Mouse (Mus musculus) limb, embryonic 12.5 days (tissue): Measurements from ENCODE around the gene Ak1. TPM values are rescaled to one million over a fixed set of nuclear protein-coding genes. Genes with fewer than 3 reads are reported as not detected.
A peak's percentile ranks its signal among the peaks of the same experiment; 100 is the strongest.

Experiments used
- ATAC-seq: fragments of 200-750 bp; cut with Nextera tagmentation; 2 replicates; pipeline ENCODE4 v1.8.0; 2017; ENCODE audit warnings: low read depth, moderate TSS enrichment; ENCODE audit not compliant: insufficient number of reproducible peaks, insufficient read depth, low FRiP score, low TSS enrichment
- H3K27ac ChIP-seq: fragments of 300-500 bp; sonication (generic); 2 replicates; pipeline ENCODE4 v1.5.1; 2016; ENCODE audit warnings: mild to moderate bottlenecking, moderate library complexity
- H3K27me3 ChIP-seq: fragments of 300-500 bp; sonication (generic); 2 replicates; pipeline ENCODE4 v1.6.1; 2016; ENCODE audit warnings: mild to moderate bottlenecking, moderate library complexity
- H3K36me3 ChIP-seq: fragments of 300-500 bp; sonication (generic); 2 replicates; pipeline ENCODE4 v1.6.1; 2016; ENCODE audit warnings: mild to moderate bottlenecking, moderate library complexity
- H3K4me1 ChIP-seq: fragments of 300-500 bp; sonication (generic); replicated peaks from 2 replicates; pipeline ENCODE4 v1.6.1; 2016
- H3K4me2 ChIP-seq: fragments of 300-500 bp; sonication (generic); 2 replicates; pipeline ENCODE4 v1.6.1; 2016; ENCODE audit warnings: mild to moderate bottlenecking, moderate library complexity
- H3K4me3 ChIP-seq: fragments of 300-500 bp; sonication (generic); replicated peaks from 2 replicates; pipeline ENCODE4 v1.5.1; 2016; ENCODE audit warnings: mild to moderate bottlenecking
- H3K9ac ChIP-seq: fragments of 300-500 bp; sonication (generic); replicated peaks from 2 replicates; pipeline ENCODE4 v1.6.1; 2016; ENCODE audit warnings: mild to moderate bottlenecking, moderate library complexity
- H3K9me3 ChIP-seq: fragments of 300-500 bp; sonication (generic); 2 replicates; pipeline ENCODE4 v1.6.1; 2016; ENCODE audit warnings: mild to moderate bottlenecking, moderate library complexity
- WGBS: fragments of 180-500 bp; shearing (Covaris S2); methylation state at CpG from one replicate; pipeline ENCODE4 v1.1.7; 2016; 5-methylcytosine and 5-hydroxymethylcytosine counted together
- polyA plus RNA-seq: library from polyadenylated mRNA; unstranded; fragments of >200 nt; fragmentation: Nextera tagmentation; extraction: Ambion mirVana; gene quantifications from 2 replicates; pipeline ENCODE4 v1.2.1, GENCODE M21; 2016

Gene Ak1
- polyA plus RNA-seq, 1 experiment from 2014 or later, result 34.3 TPM

DNA sequence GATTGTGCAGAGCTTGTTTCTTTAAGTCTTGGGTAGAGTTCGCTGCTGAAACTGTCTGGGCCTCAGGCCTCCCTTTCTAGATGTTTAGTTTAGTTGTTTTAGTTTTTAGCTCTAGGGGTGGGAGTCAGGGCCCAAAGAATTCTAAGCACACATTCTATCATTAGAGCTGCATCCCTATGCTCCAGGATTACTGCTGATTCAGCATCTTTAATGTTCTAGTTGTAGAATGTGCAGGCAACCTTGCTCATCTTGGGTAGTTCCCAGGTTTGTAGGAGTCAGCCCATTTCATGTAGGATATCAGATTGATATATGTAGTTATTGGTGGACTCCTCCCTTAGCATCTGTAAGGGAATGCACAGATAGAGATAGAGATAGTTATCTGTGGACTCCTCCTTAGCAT, 4.4 kb upstream of the Ak1 start:
- WGBS, result 91% methylated on average over 1 of the region's 1 CpGs
- no peaks in the 10 kb centered on the region; the same call in 1 of the 2 replicates for H3K9me3 ChIP-seq
- ATAC-seq, result no peak
- no peaks in the 10 kb centered on the region for H3K27me3 ChIP-seq
- peaks cover 63% of the 10 kb centered on the region for H3K36me3 ChIP-seq
- H3K4me2 ChIP-seq, result no peak overlapping the region
- no peak overlapping the region for H3K4me3 ChIP-seq
- H3K27ac ChIP-seq, result no peak overlapping the region
- H3K4me1 ChIP-seq, result peaks cover 42% of the 10 kb centered on the region
- H3K9ac ChIP-seq, result no peak overlapping the region

- no peak overlapping the region for H3K4me2 ChIP-seq
- peaks cover 44% of the 10 kb centered on the region for H3K4me1 ChIP-seq
- WGBS, result 94% methylated on average over 4 of the region's 4 CpGs
- no peaks in the 10 kb centered on the region; the same call in 1 of the 2 replicates for H3K9me3 ChIP-seq
- H3K27ac ChIP-seq, result no peak overlapping the region
- ATAC-seq, result no peak
- no peak overlapping the region for H3K9ac ChIP-seq
- no peaks in the 10 kb centered on the region for H3K27me3 ChIP-seq
- H3K4me3 ChIP-seq, result no peak overlapping the region
- peaks cover 58% of the 10 kb centered on the region for H3K36me3 ChIP-seq
Measured at GRCm38 (mm10) chr2:32617601-32618000, 4.0 kb upstream of the Ak1 start.

DNA sequence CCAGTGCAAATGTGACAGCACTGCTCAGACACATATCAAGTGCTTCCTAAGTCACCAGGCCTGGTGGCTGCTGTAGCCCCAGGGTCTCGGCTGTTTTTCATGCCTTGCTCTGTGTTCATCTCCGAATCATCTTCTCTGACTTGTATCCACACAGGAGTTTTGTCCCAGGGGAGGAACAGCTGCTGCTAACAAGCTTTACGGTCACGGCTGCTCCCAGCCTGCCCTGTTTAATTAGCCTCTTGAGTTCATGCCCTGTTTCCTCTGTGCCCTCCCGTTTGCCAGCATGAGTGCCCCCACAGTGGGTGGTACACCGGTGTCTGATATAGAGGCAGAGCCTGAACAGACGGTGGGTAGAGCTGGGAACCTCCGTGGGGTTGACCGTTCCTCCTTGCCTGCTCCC, 3.5 kb upstream of the Ak1 start:
- no peak overlapping the region for H3K9ac ChIP-seq
- no peak for ATAC-seq
- no peaks in the 10 kb centered on the region for H3K27me3 ChIP-seq
- WGBS, result 75% methylated on average over 9 of the region's 9 CpGs
- no peaks in the 10 kb centered on the region; the same call in 1 of the 2 replicates for H3K9me3 ChIP-seq
- peaks cover 54% of the 10 kb centered on the region for H3K36me3 ChIP-seq
- H3K27ac ChIP-seq, result no peak overlapping the region
- H3K4me3 ChIP-seq, result no peak overlapping the region
- H3K4me2 ChIP-seq, result no peak overlapping the region
- H3K4me1 ChIP-seq, result peaks cover 44% of the 10 kb centered on the region

DNA sequence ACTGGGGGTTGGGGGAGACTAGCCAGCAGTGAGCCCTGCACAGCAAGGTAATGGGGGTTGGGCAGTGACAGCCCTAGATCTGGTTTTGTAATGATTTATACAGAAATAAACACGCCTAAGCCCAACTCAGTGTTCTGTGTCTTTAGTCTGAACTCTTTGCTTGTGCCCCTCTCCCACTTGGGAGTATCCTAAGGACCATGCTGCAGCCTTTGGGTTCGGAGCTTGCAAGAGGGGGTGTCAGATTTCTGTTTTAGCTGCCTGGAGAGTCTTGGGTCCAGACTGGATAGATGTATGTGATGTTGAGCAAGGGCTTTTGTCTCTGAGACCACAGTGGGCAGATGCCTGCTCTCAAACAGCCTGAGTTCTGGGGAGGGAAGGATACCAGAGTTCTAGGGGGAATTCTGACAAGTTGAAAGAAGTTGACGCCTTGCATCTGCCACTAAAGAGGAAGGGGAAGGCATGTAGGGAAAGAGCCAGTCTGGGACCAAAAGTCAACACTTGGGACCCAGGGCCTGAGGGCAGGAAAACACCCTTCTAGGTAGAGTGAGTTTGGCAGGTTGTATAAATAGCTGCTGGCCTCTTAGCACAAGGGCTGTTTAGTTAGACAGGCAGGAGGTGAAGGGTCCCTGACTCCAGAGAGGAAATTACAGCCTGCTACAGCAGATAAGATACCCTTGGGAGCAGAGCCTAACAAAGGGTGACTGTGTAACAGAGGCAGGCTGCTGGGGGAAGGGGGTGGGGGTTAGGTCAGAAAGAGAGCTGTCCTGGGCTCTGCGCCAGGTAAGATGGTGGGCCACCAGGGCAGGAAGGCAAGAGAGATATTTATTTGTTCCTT, 659 bp upstream of the Ak1 start:
- Histone ChIP-seq H3K4me1 (peaks cover 65% of the 10 kb centered on the region), H3K36me3 (peaks cover 31% of the 10 kb centered on the region), H3K27ac (peak overlapping the region; percentile 95), H3K4me2 (peak overlapping the region; percentile 38), H3K9me3 (no peaks in the 10 kb centered on the region; the same call in 1 of the 2 replicates), H3K4me3 (no peak overlapping the region), H3K9ac (no peak overlapping the region; the same call in 1 of the 2 replicates), H3K27me3 (no peaks in the 10 kb centered on the region)
- ATAC-seq, result peak; percentile 64
- 19% methylated on average over 4 of the region's 4 CpGs for WGBS

GRCm38 (mm10) chr2:32624111-32624748, 2.7 kb downstream of the Ak1 start:
- ATAC-seq, result no peak
- 73% methylated on average over 5 of the region's 5 CpGs for WGBS
- Histone ChIP-seq H3K4me1 (peaks cover 85% of the 10 kb centered on the region), H3K4me3 (no peak overlapping the region), H3K27ac (peak overlapping the region; percentile 88), H3K9me3 (no peaks in the 10 kb centered on the region; the same call in 1 of the 2 replicates), H3K9ac (no peak overlapping the region), H3K36me3 (peaks cover 1% of the 10 kb centered on the region), H3K4me2 (no peak overlapping the region), H3K27me3 (no peaks in the 10 kb centered on the region)

DNA sequence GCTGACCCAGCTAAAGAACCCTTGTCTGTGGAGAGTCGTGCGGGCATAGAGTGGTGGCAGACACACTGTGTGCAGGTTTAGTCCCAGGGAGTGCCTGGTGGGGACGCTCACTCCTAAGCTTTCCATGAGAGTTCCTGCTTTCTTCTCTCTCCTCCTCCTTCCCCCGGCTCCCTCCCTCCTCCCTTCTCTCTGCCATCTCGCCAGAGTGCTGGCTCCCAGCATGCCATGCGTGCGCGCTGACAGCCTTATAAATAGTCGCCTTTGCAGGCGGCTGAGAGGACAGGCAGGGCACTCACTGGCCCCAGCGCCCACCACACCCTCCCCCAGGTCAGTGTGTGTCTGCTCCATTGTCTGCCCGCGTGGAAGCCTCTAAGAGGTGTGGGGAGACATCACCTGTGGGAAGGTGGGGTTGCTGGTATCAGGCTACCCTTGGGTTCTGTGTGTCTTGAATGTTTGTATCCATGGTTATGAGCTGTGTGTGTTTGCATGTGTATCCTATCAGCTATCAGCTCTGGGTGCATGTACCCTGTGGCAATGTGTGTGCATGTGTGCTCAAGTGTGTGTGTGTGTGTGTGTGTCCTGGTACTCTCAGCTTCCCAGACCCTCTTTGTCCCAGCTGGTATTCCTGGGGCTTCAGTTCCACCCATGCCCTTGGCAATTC, 3.8 kb downstream of the Ak1 start:
- peak overlapping the region; percentile 88 for H3K27ac ChIP-seq
- H3K9ac ChIP-seq, result peak overlapping the region; percentile 47
- peak overlapping the region; percentile 30 for H3K4me3 ChIP-seq
- no peak for ATAC-seq
- no peaks in the 10 kb centered on the region for H3K27me3 ChIP-seq
- peak overlapping the region; percentile 56 for H3K4me2 ChIP-seq
- H3K36me3 ChIP-seq, result no peaks in the 10 kb centered on the region
- 3% methylated on average over 13 of the region's 13 CpGs for WGBS
- H3K9me3 ChIP-seq, result no peaks in the 10 kb centered on the region; the same call in 1 of the 2 replicates
- peaks cover 78% of the 10 kb centered on the region for H3K4me1 ChIP-seq

DNA sequence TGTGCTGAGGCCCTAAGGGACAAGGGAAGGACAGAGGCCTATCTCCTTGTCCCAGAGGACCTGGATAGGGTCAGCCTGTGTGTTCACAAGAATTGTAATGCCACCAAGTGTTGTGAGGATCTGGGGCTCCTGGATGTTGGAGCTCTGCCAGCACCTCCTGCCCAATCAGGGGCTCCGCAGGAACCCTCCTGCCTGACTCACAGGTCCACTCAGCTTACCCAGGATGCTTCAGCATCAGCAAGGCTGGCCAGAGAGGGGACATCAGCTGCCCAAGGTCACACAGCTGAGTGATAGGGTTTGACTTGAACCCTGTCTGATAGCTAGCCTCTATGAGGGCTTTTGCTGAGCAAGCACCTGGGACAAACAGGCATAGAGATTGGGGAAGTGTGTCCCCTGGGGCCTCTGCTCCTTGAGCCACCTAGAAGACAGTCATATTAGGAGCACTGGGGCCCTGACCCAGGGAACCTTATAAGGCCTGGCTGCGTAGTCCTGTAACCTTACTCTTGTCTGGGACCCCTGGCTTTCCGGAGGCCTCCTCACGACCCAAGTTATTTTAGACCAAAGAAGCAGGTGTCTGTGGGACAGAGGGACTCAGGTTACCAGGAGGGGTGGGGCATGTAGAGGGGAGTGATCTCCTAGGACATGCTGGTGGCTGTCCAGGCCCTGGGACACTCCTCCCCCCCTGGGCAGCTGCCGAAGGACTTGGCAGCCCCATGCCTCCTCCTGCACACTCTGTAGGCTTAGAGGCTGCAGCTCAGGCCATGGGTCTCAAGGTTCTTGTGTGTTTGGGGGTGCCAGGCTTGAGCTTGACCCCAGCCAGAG, 4.5 kb downstream of the Ak1 start:
- WGBS, result 29% methylated on average over 5 of the region's 5 CpGs
- H3K4me2 ChIP-seq, result peak overlapping the region; percentile 56
- H3K4me3 ChIP-seq, result peak overlapping the region; percentile 30
- 0 out of 2 replicates have a peak, but pooled peaks have one; percentile 16 for ATAC-seq
- no peaks in the 10 kb centered on the region; the same call in 1 of the 2 replicates for H3K9me3 ChIP-seq
- no peaks in the 10 kb centered on the region for H3K27me3 ChIP-seq
- H3K36me3 ChIP-seq, result no peaks in the 10 kb centered on the region
- peaks cover 71% of the 10 kb centered on the region for H3K4me1 ChIP-seq
- H3K9ac ChIP-seq, result peak overlapping the region; percentile 47; the same call in 1 of the 2 replicates
- H3K27ac ChIP-seq, result peak overlapping the region; percentile 88

DNA sequence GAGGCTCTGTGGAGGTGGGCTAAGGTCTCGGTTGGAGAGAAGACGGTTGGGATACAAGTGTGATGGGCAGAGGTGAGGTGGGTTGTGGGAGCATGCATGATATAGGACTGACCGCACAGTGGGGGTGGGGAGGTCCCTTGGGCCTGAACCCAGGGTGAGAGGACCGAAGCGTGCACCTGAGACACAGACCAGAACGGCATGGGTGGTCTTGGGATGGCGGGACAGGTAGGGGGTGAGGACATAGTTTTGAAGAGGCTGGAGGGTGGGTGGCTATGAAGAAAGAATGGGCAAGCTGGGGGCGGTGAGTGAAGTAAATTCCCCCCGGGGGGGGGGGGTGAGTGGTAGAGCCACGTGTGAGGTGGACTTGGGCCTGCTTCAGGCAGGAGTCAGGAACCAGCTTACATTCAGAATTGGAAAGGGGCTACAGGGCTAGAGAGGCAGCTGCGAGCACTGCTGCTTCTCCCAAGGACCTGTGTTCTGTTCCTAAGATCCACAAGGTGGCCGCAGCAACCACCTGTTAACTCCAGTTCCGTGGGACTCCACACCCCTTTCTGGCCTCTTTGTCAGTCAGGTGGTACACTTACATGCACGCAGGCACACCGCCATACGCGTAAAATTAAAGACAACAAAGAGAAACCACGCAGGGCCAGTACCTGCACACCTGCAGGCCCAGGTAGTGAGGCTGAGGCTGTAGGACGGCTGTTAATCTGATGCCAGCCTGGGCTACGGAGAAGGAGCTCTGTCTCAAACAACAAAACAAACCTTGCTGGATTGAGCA, 5.9 kb downstream of the Ak1 start:
- no peak for ATAC-seq
- Histone ChIP-seq H3K27me3 (no peaks in the 10 kb centered on the region), H3K4me2 (peak overlapping the region; percentile 56; the same call in 1 of the 2 replicates), H3K4me3 (no peak overlapping the region), H3K4me1 (peaks cover 58% of the 10 kb centered on the region), H3K36me3 (no peaks in the 10 kb centered on the region), H3K27ac (0 out of 2 replicates have a peak overlapping the region, but pooled peaks have one; percentile 7), H3K9ac (peak overlapping the region; percentile 18; the same call in 1 of the 2 replicates), H3K9me3 (no peaks in the 10 kb centered on the region)
- 58% methylated on average over 20 of the region's 20 CpGs for WGBS

DNA sequence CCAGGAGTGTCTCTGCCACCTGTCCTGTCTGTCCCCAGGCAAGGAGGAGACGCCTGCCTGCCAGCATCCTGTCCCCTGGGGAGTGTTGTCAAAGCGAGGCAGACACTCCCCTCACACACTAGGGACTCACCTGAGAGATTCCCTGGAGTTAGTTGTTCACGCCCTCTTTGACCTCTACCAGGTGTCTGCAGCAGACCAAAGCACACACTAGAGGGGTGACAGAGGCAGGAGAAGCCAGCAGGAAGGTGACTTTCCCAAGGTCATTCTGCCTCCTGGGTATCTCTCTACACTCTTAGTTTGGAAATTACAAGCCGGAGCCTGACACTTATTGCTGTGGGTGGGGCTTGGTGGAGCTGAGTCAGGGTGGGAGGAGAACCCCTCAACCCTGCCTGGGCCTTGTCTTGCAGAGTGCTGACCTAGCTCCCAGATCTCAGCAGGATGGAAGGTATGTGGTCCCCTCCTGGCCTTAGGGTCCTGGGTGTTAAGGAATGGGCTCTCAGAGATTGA, 6.5 kb downstream of the Ak1 start:
- H3K4me1 ChIP-seq, result peaks cover 58% of the 10 kb centered on the region
- no peak overlapping the region for H3K4me3 ChIP-seq
- H3K4me2 ChIP-seq, result no peak overlapping the region

More for the DNA sequence above, 6.5 kb downstream of the Ak1 start:
- no peaks in the 10 kb centered on the region for H3K9me3 ChIP-seq
- 59% methylated on average over 4 of the region's 4 CpGs for WGBS
- H3K27me3 ChIP-seq, result no peaks in the 10 kb centered on the region
- H3K36me3 ChIP-seq, result no peaks in the 10 kb centered on the region
- H3K27ac ChIP-seq, result peak overlapping the region; percentile 62; the same call in 1 of the 2 replicates
- ATAC-seq, result no peak
- peak overlapping the region; percentile 18; the same call in 1 of the 2 replicates for H3K9ac ChIP-seq
